Mouse (Mus musculus) hindbrain, postnatal 0 days (tissue): ENCODE results near the gene Mrgprb2. TPM values are rescaled to one million over a fixed set of nuclear protein-coding genes. Genes with fewer than 3 reads are reported as not detected.

ENCODE experiments used
- ATAC-seq: fragments of 200-750 bp; cut with Nextera tagmentation; 2 replicates; pipeline ENCODE4 v1.8.0; 2017; ENCODE audit warnings: mild to moderate bottlenecking, moderate TSS enrichment, moderate library complexity
- DNase-seq: peaks from one replicate; pipeline ENCODE4 v3.0.0-alpha.2; 2015; ENCODE audit warnings: low spot score
- H3K27ac ChIP-seq: fragments of 300-500 bp; sonication (generic); 2 replicates; pipeline ENCODE4 v1.5.1; 2014; ENCODE audit warnings: mild to moderate bottlenecking
- H3K27me3 ChIP-seq: fragments of 300-500 bp; sonication (generic); 2 replicates; pipeline ENCODE4 v1.6.1; 2014; ENCODE audit warnings: low read length, mixed read lengths; ENCODE audit not compliant: insufficient read depth
- H3K36me3 ChIP-seq: fragments of 300-500 bp; sonication (generic); 2 replicates; pipeline ENCODE4 v1.6.1; 2014; ENCODE audit warnings: low read length, mixed read lengths; ENCODE audit not compliant: insufficient read depth
- H3K4me1 ChIP-seq: fragments of 300-500 bp; sonication (generic); 2 replicates; pipeline ENCODE4 v1.6.1; 2014; ENCODE audit warnings: antibody characterized with exemption, low read length, mixed read lengths; ENCODE audit not compliant: insufficient read depth
- H3K4me2 ChIP-seq: fragments of 300-500 bp; sonication (generic); 2 replicates; pipeline ENCODE4 v1.6.1; 2014; ENCODE audit warnings: low read depth, mild to moderate bottlenecking, low read length, moderate library complexity, mixed read lengths
- H3K4me3 ChIP-seq: fragments of 300-500 bp; sonication (generic); 2 replicates; pipeline ENCODE4 v1.5.1; 2014; ENCODE audit warnings: low read length
- H3K9ac ChIP-seq: fragments of 300-500 bp; sonication (generic); replicated peaks from 2 replicates; pipeline ENCODE4 v1.6.1; 2014; ENCODE audit warnings: mild to moderate bottlenecking, low read length, moderate library complexity, mixed read lengths
- H3K9me3 ChIP-seq: fragments of 300-500 bp; sonication (generic); 2 replicates; pipeline ENCODE4 v1.6.1; 2016; ENCODE audit warnings: low read length, mixed read lengths
- CTCF ChIP-seq: IDR thresholded peaks from 2 replicates; pipeline ENCODE4 v1.5.1; 2016; ENCODE audit warnings: antibody characterized with exemption, control low read depth, low read depth
- polyA plus RNA-seq: library from polyadenylated mRNA; unstranded; fragments of >200 nt; fragmentation: Nextera tagmentation; extraction: Ambion mirVana; gene quantifications from 2 replicates; pipeline ENCODE4 v1.2.1, GENCODE M21; 2015
- total RNA-seq: library from RNA; depleted of rRNA; stranded (reverse); fragments of >200 nt; gene quantifications from 2 replicates; pipeline ENCODE4 v1.2.3, GENCODE M21; 2014; rRNA removed

The Mrgprb2 gene
- 0.16 TPM in 1 of 2 replicates, not detected in the other for total RNA-seq
- not detected in 2 replicates for polyA plus RNA-seq

DNA sequence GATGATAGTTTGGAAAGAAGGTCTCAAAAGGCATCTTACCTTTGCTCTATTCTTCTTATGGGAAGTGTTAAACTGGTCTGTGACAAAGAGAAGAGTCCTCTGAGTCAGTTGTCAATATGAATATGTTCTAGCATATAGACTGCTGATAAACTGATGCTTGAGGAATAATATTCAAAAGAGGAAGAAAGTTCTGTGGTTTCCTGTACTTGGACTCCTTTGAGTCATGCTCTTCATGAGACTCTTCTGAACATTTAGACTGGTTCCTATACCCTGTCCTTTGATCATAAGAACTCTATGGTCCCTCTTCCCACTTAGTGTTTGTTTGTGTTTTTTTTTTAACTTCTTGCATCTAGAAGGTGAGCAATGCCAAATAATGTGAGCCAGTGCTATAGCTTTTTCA lies at the start of gene Mrgprb2:
Mrgprb2 (minus strand) TSS at position 101 of the 400 bp plus-strand sequence.
- Histone ChIP-seq H3K9ac (no peak within 1 kb of the TSS), H3K4me1 (no peaks in the 10 kb centered on the region), H3K27me3 (no peaks in the 10 kb centered on the region), H3K4me2 (no peak within 1 kb of the TSS), H3K27ac (no peak within 1 kb of the TSS), H3K4me3 (no peak within 1 kb of the TSS), H3K9me3 (0 out of 2 replicates have a peak, but pooled peaks cover 3% of the 10 kb centered on the region), H3K36me3 (no peaks in the 10 kb centered on the region)
- no peak for ATAC-seq
- DNase-seq: no peak
- no peak for TF ChIP-seq CTCF

Other genes starting within 250 kb of the Mrgprb2 start
- not detected in 2 replicates for gene Mrgprb8, start 169.6 kb downstream of the Mrgprb2 start, total RNA-seq
- not detected in 2 replicates for gene Mrgprb8, start 169.6 kb downstream of the Mrgprb2 start, polyA plus RNA-seq
- gene Mrgprb1, start 101.7 kb downstream of the Mrgprb2 start, total RNA-seq: not detected in 2 replicates
- gene Mrgprb1, start 101.7 kb downstream of the Mrgprb2 start, polyA plus RNA-seq: not detected in 2 replicates
- gene Mrgprx2, start 58.8 kb downstream of the Mrgprb2 start, total RNA-seq: not detected in 2 replicates
- not detected in 2 replicates for gene Mrgprx2, start 58.8 kb downstream of the Mrgprb2 start, polyA plus RNA-seq
- not detected in 2 replicates for gene Mrgprb3, start 85.7 kb upstream of the Mrgprb2 start, total RNA-seq
- not detected in 2 replicates for gene Mrgprb3, start 85.7 kb upstream of the Mrgprb2 start, polyA plus RNA-seq
- gene Zdhhc13, start 230.9 kb upstream of the Mrgprb2 start, total RNA-seq: 43.3 and 55.5 TPM in 2 replicates
- gene Zdhhc13, start 230.9 kb upstream of the Mrgprb2 start, polyA plus RNA-seq: 22.6 and 25.5 TPM in 2 replicates